Mouse (Mus musculus) yolk sac, embryonic 10.5 days (tissue): ENCODE data around the gene Ptrhd1.
"Not testable (repeated sequence)": the region's sequence is repeated elsewhere in the genome, so short reads cannot be mapped to it uniquely, and the experiment has no call there.

Source experiments
- DNase-seq: peaks from one replicate; pipeline ENCODE4 v3.0.0-alpha.2; 2017; ENCODE audit warnings: low spot score

The Ptrhd1 gene

GRCm38 (mm10) chr12:4233572-4234508 is at the start of gene Ptrhd1, which contains the start of gene Cenpo:
TSS of gene Ptrhd1 (plus strand) at chr12:4234027.
TSS of gene Cenpo (minus strand) at chr12:4234294.
- peak; percentile 98 for DNase-seq

- DNase-seq = no peak
These were observed 49.2 kb upstream of the Ptrhd1 start for GRCm38 (mm10) chr12:4184648-4185047.

GRCm38 (mm10) chr12:4188171-4189059 is 45.4 kb upstream of the Ptrhd1 start:
- no peak for DNase-seq

- no peak for DNase-seq
These were observed 44.8 kb upstream of the Ptrhd1 start for GRCm38 (mm10) chr12:4189060-4189447.

- DNase-seq = no peak
These were observed 41.3 kb upstream of the Ptrhd1 start for GRCm38 (mm10) chr12:4192514-4192913.

GRCm38 (mm10) chr12:4193025-4193740 is 40.6 kb upstream of the Ptrhd1 start:
- DNase-seq = peak; percentile 30

- DNase-seq = no peak
These were observed 39.2 kb upstream of the Ptrhd1 start for GRCm38 (mm10) chr12:4194643-4195042.

- no peak for DNase-seq
These were observed 35.1 kb upstream of the Ptrhd1 start for GRCm38 (mm10) chr12:4198702-4199101.

- no peak for DNase-seq
These were observed 34.6 kb upstream of the Ptrhd1 start for GRCm38 (mm10) chr12:4199271-4199670.

- no peak for DNase-seq
These were observed 32.2 kb upstream of the Ptrhd1 start for GRCm38 (mm10) chr12:4201454-4202200.

GRCm38 (mm10) chr12:4202206-4202605 is 31.6 kb upstream of the Ptrhd1 start:
- no peak for DNase-seq

- no peak for DNase-seq
These were observed 27.7 kb upstream of the Ptrhd1 start for GRCm38 (mm10) chr12:4206106-4206505.

- DNase-seq = no peak
These were observed 25.3 kb upstream of the Ptrhd1 start for GRCm38 (mm10) chr12:4208405-4209133.

- DNase-seq = no peak
These were observed 24.6 kb upstream of the Ptrhd1 start for GRCm38 (mm10) chr12:4209196-4209595.

GRCm38 (mm10) chr12:4211174-4211573 is 22.7 kb upstream of the Ptrhd1 start:
- DNase-seq = no peak

GRCm38 (mm10) chr12:4212908-4213307 is 20.9 kb upstream of the Ptrhd1 start:
- no peak for DNase-seq

- DNase-seq = no peak
These were observed 3.7 kb upstream of the Ptrhd1 start for GRCm38 (mm10) chr12:4230156-4230555.

GRCm38 (mm10) chr12:4232777-4233176 is 1.1 kb upstream of the Ptrhd1 start:
- no peak for DNase-seq

GRCm38 (mm10) chr12:4237481-4237880 is 3.7 kb downstream of the Ptrhd1 start:
- no peak for DNase-seq

GRCm38 (mm10) chr12:4240281-4240680 is 6.5 kb downstream of the Ptrhd1 start:
- not testable (repeated sequence) for DNase-seq

GRCm38 (mm10) chr12:4243805-4244204 is 10.0 kb downstream of the Ptrhd1 start:
- no peak for DNase-seq
